Mouse (Mus musculus): ENCODE measurements around the gene Fpr1. TPM values are rescaled to one million over a fixed set of nuclear protein-coding genes. Genes with fewer than 3 reads are reported as not detected.

The Fpr1 gene
- polyA plus RNA-seq, 1 experiment from 2014 or later = 13.7 TPM

DNA sequence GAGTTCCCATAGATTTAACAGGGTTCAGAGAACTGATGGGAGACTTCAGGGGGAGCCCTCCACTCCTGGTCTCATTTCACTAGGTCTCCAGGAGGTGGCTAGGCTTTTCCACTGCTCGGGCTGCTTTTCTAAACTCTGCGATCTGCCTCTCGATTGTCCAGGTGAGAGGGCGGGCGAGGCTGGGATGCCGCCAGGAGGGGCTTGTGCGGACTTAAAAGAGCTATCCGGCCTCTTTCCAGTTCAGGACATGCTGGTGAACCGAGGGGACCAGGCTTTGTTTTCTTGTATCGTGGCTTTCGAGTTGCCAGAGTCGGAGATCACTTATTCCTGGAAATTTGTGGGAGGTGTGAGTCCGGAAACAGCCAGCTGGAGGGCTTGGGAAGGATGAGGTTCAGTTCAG, 46.3 kb downstream of the Fpr1 start:
- Histone ChIP-seq H3K4me1 (ENCODE audit: insufficient read depth, low read depth, low read length) (peaks cover 16% of the 10 kb centered on the region; the same call in 1 of the 2 replicates), H3K9ac (replicated peaks; ENCODE audit: low read depth) (peak overlapping the region; percentile 41), H3K4me3 (ENCODE audit: low read depth, low read length) (peak overlapping the region; percentile 50), H3K9me3 (ENCODE audit: low read length) (no peaks in the 10 kb centered on the region), H3K27me3 (replicated peaks; ENCODE audit: insufficient read depth, low read length) (no peaks in the 10 kb centered on the region), H3K36me3 (ENCODE audit: insufficient read depth, low read length) (no peaks in the 10 kb centered on the region), H3K4me2 (replicated peaks; ENCODE audit: low read depth, low read length) (peak overlapping the region; percentile 73), H3K27ac (ENCODE audit: low read length) (peak overlapping the region; percentile 96)
- WGBS = 4% methylated on average over 13 of the region's 13 CpGs
- TF ChIP-seq EP300 (IDR thresholded peaks at IDR 0.05) = no peak
- no peak for TF ChIP-seq CTCF (IDR thresholded peaks at IDR 0.05)
- no peak for ATAC-seq
- no peak for DNase-seq (ENCODE audit: low spot score)

DNA sequence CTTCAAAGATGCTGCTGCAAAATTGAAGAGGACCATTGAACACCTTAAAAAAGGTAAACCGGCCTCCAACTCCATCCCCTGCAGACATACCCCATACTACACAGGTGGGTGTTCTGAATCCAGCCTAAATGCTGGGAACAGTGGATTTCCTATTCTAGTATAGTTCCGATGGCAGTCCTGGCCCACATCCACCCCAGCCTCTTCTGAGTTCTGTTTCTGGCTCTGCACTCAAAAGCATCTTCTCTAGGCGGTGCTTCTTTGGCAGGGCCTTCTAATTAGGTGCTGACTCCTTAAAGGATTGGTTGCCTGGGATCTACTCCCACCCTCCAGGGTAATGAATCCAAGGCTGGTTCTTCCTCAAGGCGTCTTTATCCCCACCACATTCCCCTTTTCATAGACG, 47.6 kb downstream of the Fpr1 start:
- H3K27ac ChIP-seq (ENCODE audit: low read length) = no peak overlapping the region
- no peak overlapping the region for H3K4me2 ChIP-seq (replicated peaks; ENCODE audit: low read depth, low read length)
- no peak overlapping the region for H3K9ac ChIP-seq (replicated peaks; ENCODE audit: low read depth)
- TF ChIP-seq EP300 (IDR thresholded peaks at IDR 0.05) (no peak), CTCF (IDR thresholded peaks at IDR 0.05) (no peak)
- no peaks in the 10 kb centered on the region for H3K36me3 ChIP-seq (ENCODE audit: insufficient read depth, low read length)
- H3K4me1 ChIP-seq (ENCODE audit: insufficient read depth, low read depth, low read length) = peaks cover 16% of the 10 kb centered on the region; the same call in 1 of the 2 replicates
- DNase-seq (ENCODE audit: low spot score) = no peak
- WGBS = 66% methylated on average over 5 of the region's 5 CpGs
- no peak overlapping the region for H3K4me3 ChIP-seq (ENCODE audit: low read depth, low read length)
- H3K27me3 ChIP-seq (replicated peaks; ENCODE audit: insufficient read depth, low read length) = no peaks in the 10 kb centered on the region
- no peaks in the 10 kb centered on the region for H3K9me3 ChIP-seq (ENCODE audit: low read length)
- ATAC-seq = no peak

DNA sequence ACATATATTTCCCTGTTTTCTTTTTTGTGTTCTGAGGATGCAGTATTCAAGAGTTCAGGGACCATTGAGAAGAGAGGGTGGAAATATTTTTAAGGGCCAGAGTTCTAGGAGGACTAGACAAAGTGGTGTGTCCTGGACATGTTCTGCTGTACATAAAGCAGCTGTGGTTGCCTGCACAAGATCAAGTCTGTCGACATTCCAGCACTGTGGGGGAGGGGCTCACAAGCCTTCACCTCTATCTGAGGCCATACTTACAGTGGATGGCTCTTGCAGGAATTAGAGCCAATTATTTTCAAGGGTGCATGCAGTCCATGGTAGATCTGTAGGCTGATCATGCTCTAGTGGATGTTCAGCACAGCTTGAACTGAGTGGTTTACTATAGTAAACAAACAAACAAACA, 48.8 kb downstream of the Fpr1 start:
- Histone ChIP-seq H3K4me2 (replicated peaks; ENCODE audit: low read depth, low read length) (no peak overlapping the region), H3K9ac (replicated peaks; ENCODE audit: low read depth) (no peak overlapping the region), H3K9me3 (ENCODE audit: low read length) (no peaks in the 10 kb centered on the region), H3K36me3 (ENCODE audit: insufficient read depth, low read length) (no peaks in the 10 kb centered on the region), H3K4me1 (ENCODE audit: insufficient read depth, low read depth, low read length) (peaks cover 16% of the 10 kb centered on the region; the same call in 1 of the 2 replicates), H3K27ac (ENCODE audit: low read length) (0 out of 2 replicates have a peak overlapping the region, but pooled peaks have one; percentile 14), H3K27me3 (replicated peaks; ENCODE audit: insufficient read depth, low read length) (no peaks in the 10 kb centered on the region), H3K4me3 (ENCODE audit: low read depth, low read length) (no peak overlapping the region)
- WGBS = 0% methylated on average over 1 of the region's 1 CpGs
- DNase-seq (ENCODE audit: low spot score) (peak; percentile 60), ATAC-seq (no peak)
- no peak for TF ChIP-seq CTCF (IDR thresholded peaks at IDR 0.05)
- TF ChIP-seq EP300 (IDR thresholded peaks at IDR 0.05) = peak; percentile 20; the same call in 1 of the 2 replicates

DNA sequence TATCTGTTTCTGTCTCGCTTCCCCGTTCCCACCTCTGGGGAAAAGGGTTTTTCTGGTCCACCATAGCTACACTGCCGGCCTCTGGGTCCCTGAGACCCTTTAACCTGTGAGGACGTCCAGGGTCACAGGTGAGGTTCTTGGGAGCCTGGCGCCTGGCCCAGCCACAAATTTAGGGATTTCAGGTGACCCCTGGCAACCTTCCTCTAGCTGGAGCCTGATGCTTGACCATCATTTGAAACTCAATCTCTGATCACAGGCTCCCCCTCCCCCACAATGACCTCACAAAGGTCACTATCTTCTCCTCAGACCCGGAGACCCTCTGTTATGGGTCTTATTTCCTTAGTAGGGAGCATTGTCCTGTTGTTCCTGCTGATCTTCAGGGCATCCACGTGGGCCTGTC, 53.0 kb downstream of the Fpr1 start:
- 72% methylated on average over 7 of the region's 7 CpGs for WGBS
- Histone ChIP-seq H3K9me3 (ENCODE audit: low read length) (no peaks in the 10 kb centered on the region), H3K4me1 (ENCODE audit: insufficient read depth, low read depth, low read length) (peaks cover 11% of the 10 kb centered on the region; the same call in 1 of the 2 replicates), H3K27ac (ENCODE audit: low read length) (no peak overlapping the region), H3K4me2 (replicated peaks; ENCODE audit: low read depth, low read length) (peak overlapping the region; percentile 91; the same call in 1 of the 2 replicates), H3K9ac (replicated peaks; ENCODE audit: low read depth) (no peak overlapping the region), H3K36me3 (ENCODE audit: insufficient read depth, low read length) (no peaks in the 10 kb centered on the region), H3K4me3 (ENCODE audit: low read depth, low read length) (no peak overlapping the region), H3K27me3 (replicated peaks; ENCODE audit: insufficient read depth, low read length) (no peaks in the 10 kb centered on the region)
- ATAC-seq = no peak
- no peak for TF ChIP-seq EP300 (IDR thresholded peaks at IDR 0.05)
- TF ChIP-seq CTCF (IDR thresholded peaks at IDR 0.05) = no peak
- DNase-seq (ENCODE audit: low spot score) = no peak

DNA sequence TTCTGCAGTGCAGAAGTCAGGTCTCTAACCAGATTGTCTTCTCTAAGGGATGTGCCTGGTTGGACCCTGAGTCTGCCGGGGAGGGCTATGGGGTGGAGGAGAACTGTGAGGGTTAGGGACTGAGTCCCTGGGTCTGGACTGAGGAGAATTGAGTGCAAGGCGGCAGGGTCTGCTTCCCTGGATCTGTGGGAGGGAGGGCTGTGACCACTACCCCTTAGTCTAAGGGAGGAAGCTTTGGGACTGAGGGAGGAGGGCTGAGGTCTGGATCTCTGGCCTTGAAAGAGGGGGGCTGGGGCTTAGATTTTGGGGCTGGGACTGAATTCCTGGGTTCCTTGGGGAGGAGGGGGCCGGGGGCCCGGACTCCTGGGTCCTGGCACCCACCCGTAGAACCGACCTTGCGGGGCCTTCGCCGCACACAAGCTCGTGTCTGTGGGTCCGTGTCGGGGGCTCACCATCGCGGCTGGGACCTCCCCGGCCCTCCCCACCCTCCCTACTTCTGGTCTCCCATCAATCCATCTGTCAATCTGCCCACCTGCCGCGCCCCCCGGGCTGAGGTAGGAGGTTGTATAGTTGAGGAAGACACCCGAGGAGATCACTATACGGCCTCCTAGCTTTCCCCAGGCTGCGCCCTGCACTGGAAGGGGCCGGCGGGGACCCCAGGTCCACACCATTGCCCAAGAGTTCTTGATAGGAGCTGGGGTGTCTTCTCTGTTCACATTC, 53.8 kb downstream of the Fpr1 start:
- H3K27ac ChIP-seq (ENCODE audit: low read length) = peak overlapping the region; percentile 99; the same call in 1 of the 2 replicates
- 48% methylated on average over 20 of the region's 23 CpGs for WGBS
- TF ChIP-seq EP300 (IDR thresholded peaks at IDR 0.05) = no peak
- no peak for TF ChIP-seq CTCF (IDR thresholded peaks at IDR 0.05)
- H3K36me3 ChIP-seq (ENCODE audit: insufficient read depth, low read length) = no peaks in the 10 kb centered on the region
- H3K4me1 ChIP-seq (ENCODE audit: insufficient read depth, low read depth, low read length) = peaks cover 8% of the 10 kb centered on the region; the same call in 1 of the 2 replicates
- peak overlapping the region; percentile 94 for H3K4me3 ChIP-seq (ENCODE audit: low read depth, low read length)
- peak overlapping the region; percentile 91 for H3K4me2 ChIP-seq (replicated peaks; ENCODE audit: low read depth, low read length)
- H3K27me3 ChIP-seq (replicated peaks; ENCODE audit: insufficient read depth, low read length) = no peaks in the 10 kb centered on the region
- ATAC-seq = no peak
- no peak for DNase-seq (ENCODE audit: low spot score)
- no peaks in the 10 kb centered on the region for H3K9me3 ChIP-seq (ENCODE audit: low read length)
- H3K9ac ChIP-seq (replicated peaks; ENCODE audit: low read depth) = 0 out of 2 replicates have a peak overlapping the region, but pooled peaks have one; percentile 8

DNA sequence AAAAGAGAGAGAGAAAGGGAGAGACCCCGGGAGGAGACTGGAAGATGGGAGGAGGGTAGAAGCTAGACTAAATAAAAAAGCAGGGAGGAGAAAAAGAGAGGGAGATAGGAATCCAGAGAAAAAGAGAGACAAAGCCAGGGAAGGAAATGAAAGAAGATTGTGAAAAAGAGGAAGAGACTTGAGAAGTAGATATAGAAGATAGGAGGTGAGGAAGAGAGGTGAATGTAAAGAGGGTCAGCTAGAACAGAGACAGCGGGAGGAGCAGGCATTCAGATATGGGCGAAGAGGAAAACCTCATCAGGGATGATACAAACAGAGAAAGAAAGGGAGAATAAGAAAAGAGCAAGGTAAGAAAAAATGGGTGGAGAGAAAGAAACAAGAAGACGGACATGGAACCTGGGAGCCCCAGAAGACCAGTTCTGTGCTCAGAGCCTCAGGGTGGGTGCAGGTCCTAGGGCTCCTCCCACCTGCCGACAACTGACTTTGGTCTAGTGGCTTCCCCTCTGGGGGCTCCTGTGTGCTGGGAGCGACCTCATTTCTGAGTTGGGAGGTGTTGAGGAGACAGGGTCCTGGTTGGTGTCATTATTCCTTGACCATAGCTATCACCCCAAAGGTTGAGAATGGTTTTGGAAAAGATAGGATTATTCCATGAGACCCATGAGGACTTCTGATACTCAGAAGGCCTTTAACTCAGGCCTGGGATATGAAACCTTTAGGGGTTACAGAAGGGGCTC, 54.5 kb downstream of the Fpr1 start:
- Histone ChIP-seq H3K9me3 (ENCODE audit: low read length) (no peaks in the 10 kb centered on the region), H3K27me3 (replicated peaks; ENCODE audit: insufficient read depth, low read length) (no peaks in the 10 kb centered on the region), H3K4me2 (replicated peaks; ENCODE audit: low read depth, low read length) (peak overlapping the region; percentile 91), H3K27ac (ENCODE audit: low read length) (peak overlapping the region; percentile 99), H3K4me1 (ENCODE audit: insufficient read depth, low read depth, low read length) (peaks cover 3% of the 10 kb centered on the region; the same call in 1 of the 2 replicates), H3K9ac (replicated peaks; ENCODE audit: low read depth) (peak overlapping the region; percentile 76), H3K36me3 (ENCODE audit: insufficient read depth, low read length) (no peaks in the 10 kb centered on the region), H3K4me3 (ENCODE audit: low read depth, low read length) (peak overlapping the region; percentile 94)
- TF ChIP-seq CTCF (IDR thresholded peaks at IDR 0.05) (no peak), EP300 (IDR thresholded peaks at IDR 0.05) (no peak)
- WGBS = 9% methylated on average over 6 of the region's 6 CpGs
- DNase-seq (ENCODE audit: low spot score) (no peak), ATAC-seq (no peak)
